Mouse (Mus musculus) ES-E14 (cell line): Measurements from ENCODE around the gene Ltbp2. TPM values are rescaled to one million over a fixed set of nuclear protein-coding genes. Genes with fewer than 3 reads are reported as not detected.
A peak's percentile ranks its signal among the peaks of the same experiment; 100 is the strongest.

Source experiments
- DNase-seq: peaks from one replicate; pipeline ENCODE4 v3.0.0-alpha.2; 2013; ENCODE audit warnings: low read depth, low spot score
- H3K27ac ChIP-seq: 2 replicates; pipeline ENCODE4 v1.5.1; 2012; ENCODE audit warnings: low read depth, mild to moderate bottlenecking, low read length, moderate library complexity, mixed read lengths; ENCODE audit not compliant: poor library complexity, insufficient read depth, severe bottlenecking
- H3K36me3 ChIP-seq: 2 replicates; pipeline ENCODE4 v1.6.1; 2012; ENCODE audit warnings: mild to moderate bottlenecking, low read length, moderate library complexity, mixed read lengths; ENCODE audit not compliant: control insufficient read depth, poor library complexity, insufficient read depth, severe bottlenecking
- H3K4me1 ChIP-seq, 2 experiments: fragments of 150-350 bp in 1 of 2; sonication (generic) in 1 of 2; 2 replicates each; pipeline ENCODE4 v1.6.1; 2012; ENCODE audit warnings: low read length in 2 of 2, mild to moderate bottlenecking in 1 of 2, mixed read lengths in 1 of 2; ENCODE audit not compliant: control insufficient read depth in 2 of 2, insufficient read depth in 2 of 2, poor library complexity in 1 of 2
- H3K4me3 ChIP-seq, 2 experiments: fragments of 150-350 bp in 1 of 2; sonication (generic) in 1 of 2; 2 replicates each; pipeline ENCODE4 v1.5.1; 2012; ENCODE audit warnings: low read length in 2 of 2, low read depth in 1 of 2, mild to moderate bottlenecking in 1 of 2, mixed read lengths in 1 of 2; ENCODE audit not compliant: insufficient read depth in 1 of 2, poor library complexity in 1 of 2, severe bottlenecking in 1 of 2
- H3K9ac ChIP-seq: 2 replicates; pipeline ENCODE4 v1.6.1; 2012; ENCODE audit warnings: low read depth, mild to moderate bottlenecking, low read length, mixed read lengths; ENCODE audit not compliant: poor library complexity, insufficient read depth, severe bottlenecking
- H3K9me3 ChIP-seq: fragments of 150-350 bp; sonication (generic); 2 replicates; pipeline ENCODE4 v1.6.1; 2012; ENCODE audit warnings: low read depth, mild to moderate bottlenecking, low read length; ENCODE audit not compliant: control insufficient read depth, insufficient read depth
- CHD2 ChIP-seq: IDR thresholded peaks from 2 replicates; pipeline ENCODE4 v1.6.1; 2014; ENCODE audit warnings: mild to moderate bottlenecking, low read depth, low read length, inconsistent platforms
- HCFC1 ChIP-seq: IDR thresholded peaks from 2 replicates; pipeline ENCODE4 v1.6.1; 2012; ENCODE audit warnings: low read length, inconsistent platforms, borderline replicate concordance; ENCODE audit not compliant: insufficient read depth
- MAFK ChIP-seq: IDR thresholded peaks from 2 replicates; pipeline ENCODE4 v1.6.1; 2014; ENCODE audit warnings: mild to moderate bottlenecking, low read depth, low read length, inconsistent platforms; ENCODE audit not compliant: insufficient read depth
- ZC3H11A ChIP-seq: IDR thresholded peaks from 2 replicates; pipeline ENCODE4 v1.6.1; 2012; ENCODE audit warnings: low read depth, mild to moderate bottlenecking, inconsistent platforms, low read length, borderline replicate concordance
- ZNF384 ChIP-seq: IDR thresholded peaks from 2 replicates; pipeline ENCODE4 v1.6.1; 2012; ENCODE audit warnings: low read depth, low read length, inconsistent platforms
- in situ Hi-C, 2 experiments: fragments of 600-800 bp; cut with MboI; formaldehyde crosslinking; loops; one replicate each; pipeline ENCODE4 v1.15.1; 2025; ENCODE audit warnings: low sequenced_read_pairs in 2 of 2, inconsistent platforms in 1 of 2; ENCODE audit not compliant: unreplicated experiment in 2 of 2
- total RNA-seq: library from RNA; depleted of rRNA; stranded (reverse); fragments of 300-350 nt; gene quantifications from 2 replicates; pipeline ENCODE4 v1.2.3, GENCODE M21; 2012

Ltbp2 gene
- total RNA-seq, 1 experiment: 1.8 TPM

DNA sequence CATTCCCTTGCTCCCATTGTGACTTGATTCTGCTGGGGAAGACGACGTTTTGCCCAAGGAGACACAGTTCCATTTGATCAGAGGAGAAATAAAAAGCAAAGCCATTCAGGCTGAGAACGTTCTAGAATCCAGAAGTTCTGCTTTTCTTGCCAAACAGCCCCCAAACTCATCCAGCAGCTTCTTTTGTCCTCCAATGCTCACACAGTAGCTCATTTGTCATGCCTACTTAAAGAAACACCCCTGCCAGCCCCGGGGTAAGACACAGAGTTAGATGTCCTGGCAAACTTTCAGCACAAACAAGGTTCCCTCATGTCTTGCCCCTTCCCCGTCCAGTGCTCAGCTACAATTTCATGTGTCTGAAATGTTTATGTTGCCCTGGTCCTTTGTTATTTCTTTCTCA lies 52.1 kb downstream of the Ltbp2 start:
- no peaks in the 10 kb centered on the region for H3K9me3 ChIP-seq
- TF ChIP-seq MAFK (no peak), CHD2 (no peak), ZC3H11A (no peak), ZNF384 (no peak), HCFC1 (no peak)
- in situ Hi-C loops: no loop called here

GRCm38 (mm10) chr12:84823601-84824000 lies 52.7 kb downstream of the Ltbp2 start:
- TF ChIP-seq MAFK: no peak
- TF ChIP-seq CHD2: no peak
- no peak for TF ChIP-seq HCFC1
- TF ChIP-seq ZNF384: no peak
- TF ChIP-seq ZC3H11A: no peak

More for the DNA sequence above, 52.1 kb downstream of the Ltbp2 start:
- no peak overlapping the region for H3K9ac ChIP-seq
- DNase-seq: no peak
- H3K4me1 ChIP-seq: no peaks in the 10 kb centered on the region
- H3K4me3 ChIP-seq: no peak overlapping the region
- H3K27ac ChIP-seq: no peak overlapping the region
- H3K36me3 ChIP-seq: no peaks in the 10 kb centered on the region

DNA sequence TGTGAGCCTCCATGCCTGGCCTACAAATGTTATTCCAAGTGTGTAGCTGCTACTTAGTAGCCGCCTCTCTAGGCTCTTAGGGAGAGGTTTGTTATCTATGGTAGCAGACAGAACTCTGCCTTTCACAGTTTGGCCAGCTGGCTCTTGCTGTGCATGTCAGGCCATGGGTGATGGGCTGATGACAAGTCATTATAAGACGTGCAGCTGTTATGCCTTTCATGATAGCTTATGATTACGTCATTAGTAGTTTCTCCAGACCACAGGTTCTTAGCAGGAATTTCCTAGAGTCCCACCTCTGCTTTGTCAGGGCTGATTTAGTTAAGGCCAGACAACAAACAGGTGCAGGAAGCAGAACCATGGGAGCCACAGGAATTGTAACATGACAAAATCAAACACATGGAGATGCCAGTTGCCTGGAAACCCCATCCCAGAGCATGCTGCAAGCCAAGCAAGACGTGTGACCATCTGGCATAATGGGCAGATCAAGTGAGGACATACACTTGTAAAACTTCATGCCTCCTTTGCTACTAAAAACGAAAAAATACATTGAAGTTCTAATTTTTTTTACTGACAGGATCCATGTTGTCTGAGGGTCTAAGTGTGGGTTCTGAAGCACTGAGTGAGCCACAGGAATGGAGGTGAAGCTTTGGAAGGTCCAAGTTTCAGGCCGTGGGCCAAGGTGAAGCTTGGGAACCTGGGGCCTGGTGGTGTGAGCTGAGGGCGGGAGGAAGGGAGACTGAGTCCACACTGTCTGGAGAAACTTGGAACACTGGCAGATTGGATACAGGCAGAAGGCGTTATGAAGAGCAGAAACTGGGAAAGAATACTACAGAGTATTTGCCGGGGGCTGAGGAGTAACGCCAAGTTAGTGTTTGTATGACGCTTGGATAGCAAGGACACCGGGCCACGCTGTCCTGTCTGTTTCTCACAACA lies 56.8 kb downstream of the Ltbp2 start:
- Histone ChIP-seq H3K36me3 (no peaks in the 10 kb centered on the region), H3K4me1 (no peaks in the 10 kb centered on the region), H3K9ac (no peak overlapping the region), H3K9me3 (no peaks in the 10 kb centered on the region), H3K4me3 (no peak overlapping the region), H3K27ac (no peak overlapping the region)
- no peak for DNase-seq
- no peak for TF ChIP-seq HCFC1
- TF ChIP-seq ZC3H11A: no peak
- TF ChIP-seq ZNF384: no peak
- no peak for TF ChIP-seq MAFK
- TF ChIP-seq CHD2: no peak
- in situ Hi-C loops: no loop called here

More at GRCm38 (mm10) chr12:84823601-84824000, 52.7 kb downstream of the Ltbp2 start:
- in situ Hi-C loops: no loop called here
- no peak overlapping the region for H3K27ac ChIP-seq
- H3K36me3 ChIP-seq: no peaks in the 10 kb centered on the region
- H3K4me3 ChIP-seq: no peak overlapping the region
- H3K4me1 ChIP-seq: no peaks in the 10 kb centered on the region
- no peaks in the 10 kb centered on the region for H3K9me3 ChIP-seq
- DNase-seq: no peak
- no peak overlapping the region for H3K9ac ChIP-seq

- Histone ChIP-seq H3K9me3 (no peaks in the 10 kb centered on the region), H3K9ac (no peak overlapping the region), H3K4me3 (no peak overlapping the region), H3K36me3 (no peaks in the 10 kb centered on the region), H3K27ac (no peak overlapping the region), H3K4me1 (no peaks in the 10 kb centered on the region)
- in situ Hi-C loops: no loop called here
- peak; percentile 43 for DNase-seq
- TF ChIP-seq HCFC1: no peak
- TF ChIP-seq CHD2: no peak
- TF ChIP-seq ZNF384: no peak
- TF ChIP-seq ZC3H11A: no peak
- TF ChIP-seq MAFK: no peak
Measured at GRCm38 (mm10) chr12:84818496-84818895, 57.8 kb downstream of the Ltbp2 start.
